Mouse (Mus musculus) thymus, adult 18-20 months (tissue): ENCODE measurements around the gene Kdm6b.

ENCODE experiments used
- DNase-seq, 2 experiments: peaks; one replicate each; pipeline ENCODE4 v3.0.0; 2022; ENCODE audit warnings: mixed read lengths in 2 of 2

The Kdm6b gene

GRCm38 (mm10) chr11:69413221-69414181 lies at the start of gene Kdm6b:
Kdm6b (minus strand) TSS chr11:69413675.
- peak in 1 of 2 experiments; percentile 65 for DNase-seq

DNA sequence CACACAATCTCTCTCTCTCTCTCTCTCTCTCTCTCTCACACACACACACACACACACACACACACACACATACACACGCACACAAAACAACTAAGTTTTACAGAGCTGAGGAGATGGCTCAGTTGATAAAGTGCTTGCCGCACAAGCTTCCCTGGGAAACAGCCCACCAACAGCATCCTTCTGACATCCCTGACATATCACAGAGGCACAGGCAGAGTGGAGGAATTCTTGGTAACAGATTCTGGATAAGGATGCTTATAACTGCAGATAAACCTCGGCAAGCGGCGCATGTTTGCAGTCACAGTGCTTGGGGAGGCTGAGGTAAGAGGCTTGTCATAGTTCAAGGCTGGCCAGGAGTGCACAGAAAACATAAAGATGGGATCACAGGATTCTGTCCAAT lies 48.1 kb upstream of the Kdm6b start:
- DNase-seq = no peak

- DNase-seq = no peak
Measured at GRCm38 (mm10) chr11:69459883-69460282, 46.4 kb upstream of the Kdm6b start.

GRCm38 (mm10) chr11:69457006-69457579 lies 43.6 kb upstream of the Kdm6b start:
- DNase-seq = no peak

- DNase-seq = no peak
Measured at GRCm38 (mm10) chr11:69452114-69452867, 38.8 kb upstream of the Kdm6b start.

DNA sequence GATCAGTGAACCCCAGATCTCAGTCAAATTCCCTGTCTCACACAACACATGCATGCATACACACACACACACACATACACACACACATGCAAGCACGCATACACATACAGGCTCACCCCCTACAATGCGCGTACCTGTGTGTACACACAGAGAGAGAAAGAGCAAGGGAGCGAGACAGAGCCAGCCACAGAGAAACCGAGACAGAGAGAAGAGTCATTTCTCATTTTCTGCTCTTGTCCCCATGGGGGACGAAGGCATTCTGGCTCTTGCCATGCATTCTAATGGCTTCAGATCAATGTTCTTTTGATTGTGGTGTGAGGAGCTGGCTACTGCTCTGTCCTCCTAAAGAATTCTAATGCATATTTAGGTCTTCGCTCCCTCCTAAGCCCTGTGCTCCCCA lies 33.8 kb upstream of the Kdm6b start:
- DNase-seq = no peak

DNA sequence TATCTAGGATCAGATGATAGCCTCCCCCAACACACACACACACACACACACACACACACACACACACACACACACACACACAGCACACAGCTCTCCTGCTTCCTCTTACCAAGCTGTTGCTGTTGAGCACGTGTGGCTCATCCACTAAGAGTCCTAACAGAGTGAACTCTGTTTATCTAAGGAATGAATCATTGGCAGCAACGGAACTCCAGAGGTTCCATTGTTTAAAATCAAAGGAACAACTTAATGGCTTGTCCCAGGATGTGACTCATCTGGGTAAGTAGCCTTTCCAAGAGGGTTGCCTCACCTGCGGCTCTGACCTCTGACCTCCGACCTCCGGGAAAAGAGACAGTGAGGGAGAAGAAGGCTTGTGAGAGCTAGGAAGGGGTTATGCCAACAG lies 29.9 kb upstream of the Kdm6b start:
- no peak for DNase-seq

- DNase-seq = no peak
Measured at GRCm38 (mm10) chr11:69437291-69437690, 23.8 kb upstream of the Kdm6b start.

- DNase-seq = no peak
Measured at GRCm38 (mm10) chr11:69433189-69433588, 19.7 kb upstream of the Kdm6b start.

DNA sequence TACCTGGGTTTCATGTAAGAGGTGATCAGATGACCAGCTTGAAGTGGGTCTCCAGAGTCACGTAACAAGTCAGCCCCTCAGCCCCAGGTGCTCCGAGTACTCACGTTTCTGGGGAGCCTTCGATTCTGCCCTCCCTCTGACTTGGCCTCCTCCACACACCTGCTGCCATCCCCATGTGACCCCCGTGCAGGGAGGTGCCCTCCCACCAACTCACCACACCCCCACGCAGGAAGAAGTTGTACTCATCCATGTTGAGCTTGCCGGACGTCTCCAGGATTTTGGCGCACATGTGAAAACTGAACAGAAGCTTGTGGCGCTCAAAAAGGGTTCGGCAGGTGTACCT lies 19.1 kb upstream of the Kdm6b start:
- peak in 1 of 2 experiments; percentile 21 for DNase-seq

DNA sequence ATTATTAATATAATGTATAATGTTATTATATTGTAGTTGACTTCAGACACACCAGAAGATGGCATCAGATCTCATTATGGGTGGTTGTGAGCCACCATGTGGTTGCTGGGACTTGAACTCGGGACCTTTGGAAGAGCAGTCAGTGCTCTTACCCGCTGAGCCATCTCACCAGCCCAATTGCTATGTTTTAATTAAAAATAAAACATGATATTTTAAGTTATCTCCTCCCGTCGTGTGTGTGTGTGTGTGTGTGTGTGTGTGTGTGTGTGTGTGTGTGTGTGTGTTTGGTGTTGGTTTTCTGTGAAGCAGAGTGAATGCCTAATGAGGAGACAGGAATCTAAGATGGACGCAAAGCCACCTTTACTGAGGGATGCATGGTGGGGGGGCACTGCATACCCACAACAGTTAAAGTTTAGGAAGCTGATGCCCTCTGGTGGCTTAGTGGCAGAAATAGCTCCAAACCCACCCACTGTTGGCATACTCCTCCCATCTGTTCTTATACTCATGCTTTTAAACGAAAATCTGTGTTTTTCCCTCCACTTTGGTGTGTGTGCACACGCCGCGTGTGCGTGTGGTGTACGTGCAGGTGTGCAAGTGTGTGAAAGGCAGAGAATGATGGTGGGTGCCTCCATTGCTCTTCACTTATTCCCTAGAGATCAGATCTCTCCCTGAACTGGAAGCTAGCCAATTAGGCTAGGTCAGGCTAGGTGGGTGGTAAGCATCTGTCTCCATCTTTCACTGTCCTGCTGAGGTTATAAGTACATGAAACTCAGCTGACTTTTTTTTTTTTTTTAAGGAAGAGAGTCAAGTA lies 18.6 kb upstream of the Kdm6b start:
- peak; percentile 53 to 69 for DNase-seq

GRCm38 (mm10) chr11:69430631-69431030 lies 17.2 kb upstream of the Kdm6b start:
- no peak for DNase-seq

- no peak for DNase-seq
Measured at GRCm38 (mm10) chr11:69429313-69429712, 15.8 kb upstream of the Kdm6b start.

GRCm38 (mm10) chr11:69428751-69429150 lies 15.3 kb upstream of the Kdm6b start:
- DNase-seq = peak in 1 of 2 experiments; percentile 34

GRCm38 (mm10) chr11:69426246-69426645 lies 12.8 kb upstream of the Kdm6b start:
- no peak for DNase-seq

GRCm38 (mm10) chr11:69423885-69424284 lies 10.4 kb upstream of the Kdm6b start:
- DNase-seq = no peak

DNA sequence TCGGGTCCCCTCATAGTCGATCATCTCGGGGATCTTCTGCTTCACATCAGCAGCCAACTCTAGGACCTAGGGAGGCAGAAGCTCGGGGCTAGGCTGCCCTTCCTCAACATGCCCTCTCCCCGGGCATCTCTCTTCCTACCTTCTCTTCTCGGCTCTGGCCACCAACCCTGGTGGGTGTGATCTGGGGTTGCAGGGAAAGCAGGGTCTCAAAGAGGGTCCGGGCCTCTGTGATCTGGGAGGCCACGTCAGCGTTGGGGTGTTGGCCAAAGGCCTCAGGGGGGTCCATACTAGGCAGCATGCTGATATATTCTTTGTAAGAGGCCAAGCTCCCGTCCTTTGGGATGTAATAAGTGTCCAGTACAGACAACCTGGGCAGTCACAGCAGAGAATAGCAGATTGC lies 9.4 kb upstream of the Kdm6b start:
- DNase-seq = no peak

DNA sequence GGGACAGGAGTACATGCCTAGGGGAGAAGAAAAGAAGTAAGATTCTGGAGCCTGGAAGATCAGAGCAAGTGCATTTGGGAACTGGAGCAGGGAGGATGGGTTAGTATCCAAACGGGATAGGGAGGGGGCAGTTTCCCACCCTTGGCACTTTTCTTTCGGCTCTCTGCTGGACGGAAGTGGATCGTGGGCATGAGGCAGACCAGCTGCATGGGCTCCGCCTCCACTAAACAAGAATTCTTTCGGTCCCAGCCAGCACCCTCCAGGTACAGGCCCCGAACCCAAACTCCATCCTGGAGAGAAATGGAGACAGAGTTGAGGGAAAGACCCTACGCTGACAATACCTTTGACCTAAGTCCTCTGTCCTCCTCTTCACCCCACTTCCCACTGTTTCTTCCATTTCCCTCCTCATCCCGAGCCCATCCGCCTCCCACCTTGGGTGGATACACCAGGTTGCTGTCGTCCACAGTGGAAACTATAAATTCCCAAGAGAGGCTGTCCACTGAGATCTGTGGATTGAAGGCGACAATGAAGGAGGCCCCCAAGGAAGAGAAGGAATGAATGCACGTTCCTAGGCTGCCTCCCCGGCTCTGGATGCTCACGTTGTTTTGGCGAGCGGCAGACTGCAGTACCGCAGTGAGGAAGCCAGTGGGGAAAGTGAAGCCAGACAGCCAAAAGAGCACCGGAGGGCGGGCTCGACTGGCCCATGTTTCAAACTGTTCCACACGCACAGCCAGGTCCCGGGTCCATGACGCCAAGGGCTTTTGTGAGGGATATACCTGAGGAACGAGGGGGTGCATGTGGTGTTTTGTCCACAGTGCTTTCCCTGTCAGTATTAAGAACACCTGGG lies 7.9 kb upstream of the Kdm6b start:
- DNase-seq = peak in 1 of 2 experiments; percentile 14

DNA sequence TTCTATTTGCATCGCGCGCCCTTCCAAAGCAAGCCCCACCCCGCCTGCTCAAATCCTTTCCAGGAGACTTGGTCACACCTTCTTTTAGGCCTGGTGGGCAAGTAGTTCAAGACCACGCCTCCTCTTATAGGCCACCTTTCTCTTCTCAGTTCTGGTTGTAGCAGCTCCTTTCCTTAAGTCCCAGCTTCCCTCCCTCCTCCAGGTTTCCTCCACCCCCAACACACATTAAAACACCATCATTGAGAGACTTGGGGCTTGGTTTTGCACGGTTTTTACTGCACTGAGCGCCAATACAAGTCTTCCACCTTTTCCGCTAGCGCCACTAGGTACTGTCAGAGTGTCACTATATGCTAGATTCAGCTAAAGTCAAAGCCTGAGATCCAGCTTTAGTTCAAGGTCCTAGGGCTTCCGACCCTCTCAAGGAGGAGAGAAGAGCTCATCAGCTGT lies 7.1 kb upstream of the Kdm6b start:
- DNase-seq = peak in 1 of 2 experiments; percentile 9

DNA sequence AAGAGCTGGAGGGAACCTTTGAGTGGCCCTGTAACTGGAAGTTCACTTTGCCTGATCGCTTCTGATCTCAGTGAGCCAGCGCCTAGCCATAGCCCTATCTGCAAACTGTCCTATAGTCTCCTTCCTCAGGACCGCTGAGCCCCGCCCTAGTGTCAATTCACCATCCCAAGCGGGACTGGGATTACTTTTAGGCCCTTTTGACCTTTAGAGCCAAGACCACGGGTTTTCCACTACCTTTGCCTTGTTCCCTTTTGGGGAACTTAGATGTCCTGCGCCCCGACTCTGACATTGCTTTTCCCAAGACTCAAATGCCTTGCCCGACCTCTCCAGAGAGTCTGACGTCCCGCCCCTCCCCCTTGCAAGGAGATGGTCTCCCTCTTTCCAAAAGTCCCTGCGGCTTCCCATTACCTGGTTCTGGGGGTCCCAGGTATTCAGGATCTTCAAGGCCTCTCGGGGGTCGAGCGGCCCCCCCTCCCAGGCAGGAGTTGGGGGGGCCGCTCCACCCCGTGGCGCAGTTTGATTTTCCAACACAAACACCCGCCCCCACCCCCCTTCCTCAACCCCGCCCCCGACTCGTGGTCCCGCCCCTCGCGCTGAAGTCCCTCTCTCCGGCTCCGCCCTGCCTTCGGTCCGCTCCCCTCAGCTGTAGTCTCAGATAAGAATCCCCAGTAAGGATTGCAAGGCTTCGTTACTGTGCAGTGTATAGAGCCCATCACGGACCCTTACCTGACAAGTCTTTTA lies 6.5 kb upstream of the Kdm6b start:
- DNase-seq = peak in 1 of 2 experiments; percentile 58

GRCm38 (mm10) chr11:69419443-69419812 lies 6.0 kb upstream of the Kdm6b start:
- peak in 1 of 2 experiments; percentile 58 for DNase-seq
